Mouse (Mus musculus) forebrain, embryonic 15.5 days (tissue): Measurements from ENCODE around the gene Cnbd2. TPM values are rescaled to one million over a fixed set of nuclear protein-coding genes. Genes with fewer than 3 reads are reported as not detected.
"Not testable (repeated sequence)": the region's sequence is repeated elsewhere in the genome, so short reads cannot be mapped to it uniquely, and the experiment has no call there.

ENCODE experiments used
- ATAC-seq: fragments of 200-750 bp; cut with Nextera tagmentation; replicated peaks from 2 replicates; pipeline ENCODE4 v1.8.0; 2017; ENCODE audit warnings: mild to moderate bottlenecking, moderate TSS enrichment, moderate library complexity
- H3K27ac ChIP-seq: fragments of 300-500 bp; sonication (generic); replicated peaks from 2 replicates; pipeline ENCODE4 v1.5.1; 2015; ENCODE audit warnings: mild to moderate bottlenecking, inconsistent platforms
- H3K27me3 ChIP-seq: fragments of 300-500 bp; sonication (generic); 2 replicates; pipeline ENCODE4 v1.6.1; 2015; ENCODE audit warnings: inconsistent platforms
- H3K36me3 ChIP-seq: fragments of 300-500 bp; sonication (generic); 2 replicates; pipeline ENCODE4 v1.6.1; 2015; ENCODE audit warnings: mild to moderate bottlenecking, inconsistent platforms
- H3K4me1 ChIP-seq: fragments of 300-500 bp; sonication (generic); 2 replicates; pipeline ENCODE4 v1.6.1; 2015; ENCODE audit warnings: inconsistent platforms
- H3K4me2 ChIP-seq: fragments of 300-500 bp; sonication (generic); replicated peaks from 2 replicates; pipeline ENCODE4 v1.6.1; 2015; ENCODE audit warnings: mild to moderate bottlenecking, inconsistent platforms
- H3K4me3 ChIP-seq: fragments of 300-500 bp; sonication (generic); 2 replicates; pipeline ENCODE4 v1.5.1; 2015; ENCODE audit warnings: mild to moderate bottlenecking, inconsistent platforms
- H3K9ac ChIP-seq: fragments of 300-500 bp; sonication (generic); replicated peaks from 2 replicates; pipeline ENCODE4 v1.6.1; 2015; ENCODE audit warnings: mild to moderate bottlenecking, inconsistent platforms
- H3K9me3 ChIP-seq: fragments of 300-500 bp; sonication (generic); 2 replicates; pipeline ENCODE4 v1.6.1; 2016; ENCODE audit warnings: inconsistent platforms
- WGBS: fragments of 180-500 bp; shearing (Covaris S2); methylation state at CpG from one replicate; pipeline ENCODE4 v1.1.7; 2015; ENCODE audit warnings: mixed read lengths; 5-methylcytosine and 5-hydroxymethylcytosine counted together
- polyA plus RNA-seq: library from polyadenylated mRNA; unstranded; fragments of >200 nt; fragmentation: Nextera tagmentation; extraction: Ambion mirVana; gene quantifications from 2 replicates; pipeline ENCODE4 v1.2.1, GENCODE M21; 2015

Gene Cnbd2
- polyA plus RNA-seq, 1 experiment from 2014 or later: 6.6 TPM

- no peak overlapping the region for H3K4me3 ChIP-seq
- H3K9ac ChIP-seq: no peak overlapping the region
- no peak overlapping the region for H3K4me2 ChIP-seq
- no peak for ATAC-seq
- WGBS: 89% methylated on average over 7 of the region's 7 CpGs
- H3K27me3 ChIP-seq: no peaks in the 10 kb centered on the region
- no peaks in the 10 kb centered on the region for H3K36me3 ChIP-seq
- H3K4me1 ChIP-seq: peaks cover 13% of the 10 kb centered on the region
- no peak overlapping the region for H3K27ac ChIP-seq
- H3K9me3 ChIP-seq: no peaks in the 10 kb centered on the region
These were observed 85.9 kb downstream of the Cnbd2 start for GRCm38 (mm10) chr2:156397988-156398387.

GRCm38 (mm10) chr2:156399485-156399884, 87.4 kb downstream of the Cnbd2 start:
- WGBS: 82% methylated on average over 1 of the region's 1 CpGs
- Histone ChIP-seq H3K9ac (no peak overlapping the region), H3K27ac (no peak overlapping the region), H3K36me3 (no peaks in the 10 kb centered on the region), H3K9me3 (no peaks in the 10 kb centered on the region), H3K4me1 (peaks cover 8% of the 10 kb centered on the region), H3K4me3 (no peak overlapping the region), H3K27me3 (no peaks in the 10 kb centered on the region), H3K4me2 (no peak overlapping the region)
- no peak for ATAC-seq

GRCm38 (mm10) chr2:156401331-156401730, 89.2 kb downstream of the Cnbd2 start:
- Histone ChIP-seq H3K27me3 (no peaks in the 10 kb centered on the region), H3K4me1 (peaks cover 8% of the 10 kb centered on the region), H3K9me3 (no peaks in the 10 kb centered on the region), H3K36me3 (no peaks in the 10 kb centered on the region), H3K9ac (peak overlapping the region; percentile 22; the same call in 1 of the 2 replicates), H3K4me2 (peak overlapping the region; percentile 37), H3K4me3 (peak overlapping the region; percentile 16; the same call in 1 of the 2 replicates), H3K27ac (peak overlapping the region; percentile 62; the same call in 1 of the 2 replicates)
- ATAC-seq: peak; percentile 91
- WGBS: 5% methylated on average over 9 of the region's 9 CpGs

- Histone ChIP-seq H3K9me3 (no peaks in the 10 kb centered on the region), H3K4me2 (no peak overlapping the region), H3K9ac (no peak overlapping the region), H3K4me1 (peaks cover 8% of the 10 kb centered on the region), H3K36me3 (no peaks in the 10 kb centered on the region), H3K4me3 (no peak overlapping the region), H3K27ac (no peak overlapping the region), H3K27me3 (no peaks in the 10 kb centered on the region)
- 94% methylated on average over 3 of the region's 3 CpGs for WGBS
- no peak for ATAC-seq
These were observed 89.9 kb downstream of the Cnbd2 start for GRCm38 (mm10) chr2:156402036-156402435.

GRCm38 (mm10) chr2:156406987-156407386, 94.9 kb downstream of the Cnbd2 start:
- Histone ChIP-seq H3K27me3 (no peaks in the 10 kb centered on the region), H3K4me1 (no peaks in the 10 kb centered on the region), H3K4me2 (no peak overlapping the region), H3K4me3 (no peak overlapping the region), H3K9ac (no peak overlapping the region), H3K27ac (no peak overlapping the region), H3K36me3 (no peaks in the 10 kb centered on the region), H3K9me3 (no peaks in the 10 kb centered on the region)
- no peak for ATAC-seq
- WGBS: 8% methylated on average over 3 of the region's 3 CpGs

- Histone ChIP-seq H3K4me1 (no peaks in the 10 kb centered on the region), H3K36me3 (no peaks in the 10 kb centered on the region), H3K27me3 (no peaks in the 10 kb centered on the region), H3K4me2 (no peak overlapping the region), H3K9ac (no peak overlapping the region), H3K27ac (no peak overlapping the region), H3K9me3 (no peaks in the 10 kb centered on the region), H3K4me3 (no peak overlapping the region)
- ATAC-seq: no peak
- 13% methylated on average over 8 of the region's 8 CpGs for WGBS
These were observed 96.1 kb downstream of the Cnbd2 start for GRCm38 (mm10) chr2:156408168-156408567.

GRCm38 (mm10) chr2:156411348-156411747, 99.2 kb downstream of the Cnbd2 start:
- not testable (repeated sequence) for H3K9ac ChIP-seq, H3K27ac ChIP-seq, H3K4me3 ChIP-seq, H3K4me2 ChIP-seq, ATAC-seq, H3K9me3 ChIP-seq, H3K36me3 ChIP-seq, H3K27me3 ChIP-seq, H3K4me1 ChIP-seq
- 81% methylated on average over 7 of the region's 7 CpGs for WGBS

- Histone ChIP-seq H3K4me3 (no peak overlapping the region), H3K36me3 (no peaks in the 10 kb centered on the region), H3K4me1 (no peaks in the 10 kb centered on the region), H3K4me2 (no peak overlapping the region), H3K9me3 (no peaks in the 10 kb centered on the region), H3K9ac (no peak overlapping the region), H3K27me3 (no peaks in the 10 kb centered on the region; the same call in 1 of the 2 replicates), H3K27ac (no peak overlapping the region)
- 76% methylated on average over 2 of the region's 2 CpGs for WGBS
- ATAC-seq: no peak
These were observed 102.9 kb downstream of the Cnbd2 start for GRCm38 (mm10) chr2:156414996-156415395.

- Histone ChIP-seq H3K9me3 (no peaks in the 10 kb centered on the region), H3K9ac (no peak overlapping the region), H3K27me3 (no peaks in the 10 kb centered on the region; the same call in 1 of the 2 replicates), H3K36me3 (no peaks in the 10 kb centered on the region), H3K27ac (no peak overlapping the region), H3K4me1 (no peaks in the 10 kb centered on the region), H3K4me3 (no peak overlapping the region), H3K4me2 (no peak overlapping the region)
- no peak for ATAC-seq
- WGBS: 67% methylated on average over 5 of the region's 5 CpGs
These were observed 103.6 kb downstream of the Cnbd2 start for GRCm38 (mm10) chr2:156415674-156416073.

GRCm38 (mm10) chr2:156417194-156417593, 105.1 kb downstream of the Cnbd2 start:
- Histone ChIP-seq H3K4me3 (no peak overlapping the region), H3K27me3 (no peaks in the 10 kb centered on the region; the same call in 1 of the 2 replicates), H3K36me3 (no peaks in the 10 kb centered on the region), H3K27ac (no peak overlapping the region), H3K4me2 (no peak overlapping the region), H3K4me1 (no peaks in the 10 kb centered on the region; the same call in 1 of the 2 replicates), H3K9me3 (no peaks in the 10 kb centered on the region), H3K9ac (no peak overlapping the region)
- WGBS: 81% methylated on average over 1 of the region's 1 CpGs
- no peak for ATAC-seq

- no peak overlapping the region for H3K4me2 ChIP-seq
- H3K27me3 ChIP-seq: no peaks in the 10 kb centered on the region; the same call in 1 of the 2 replicates
- 90% methylated on average over 5 of the region's 5 CpGs for WGBS
- H3K9ac ChIP-seq: no peak overlapping the region
- ATAC-seq: no peak
- H3K9me3 ChIP-seq: no peaks in the 10 kb centered on the region
- H3K4me1 ChIP-seq: peaks cover 5% of the 10 kb centered on the region; the same call in 1 of the 2 replicates
- H3K27ac ChIP-seq: no peak overlapping the region
- H3K4me3 ChIP-seq: no peak overlapping the region
- no peaks in the 10 kb centered on the region for H3K36me3 ChIP-seq
These were observed 106.4 kb downstream of the Cnbd2 start for GRCm38 (mm10) chr2:156418467-156418866.

GRCm38 (mm10) chr2:156420327-156420693, 108.2 kb downstream of the Cnbd2 start:
- H3K4me2 ChIP-seq: peak overlapping the region; percentile 80
- peak overlapping the region; percentile 78 for H3K9ac ChIP-seq
- peak overlapping the region; percentile 90 for H3K27ac ChIP-seq
- peaks cover 5% of the 10 kb centered on the region; the same call in 1 of the 2 replicates for H3K4me1 ChIP-seq
- H3K27me3 ChIP-seq: no peaks in the 10 kb centered on the region; the same call in 1 of the 2 replicates
- no peaks in the 10 kb centered on the region for H3K9me3 ChIP-seq
- H3K36me3 ChIP-seq: no peaks in the 10 kb centered on the region
- WGBS: 6% methylated on average over 13 of the region's 14 CpGs
- 0 out of 2 replicates have a peak, but pooled peaks have one; percentile 12 for ATAC-seq
- peak overlapping the region; percentile 80 for H3K4me3 ChIP-seq
